Mouse (Mus musculus) cerebellum, postnatal 25 days (tissue): ENCODE measurements at regions not wholly inside any gene's neighbourhood (a gene's known extent, or its start where the extent isn't known, plus 50 kb on each side); places are given as distances from the start of the nearest gene placed in this dataset.

Experiments used
- DNase-seq, 2 experiments: peaks; one replicate each; pipeline ENCODE4 v3.0.0; 2021; ENCODE audit warnings: mixed read lengths in 2 of 2

GRCm38 (mm10) chr2:72839673-72840072 lies 140.6 kb downstream of the Sp3 start:
- DNase-seq, result no peak

- no peak for DNase-seq
Observed at GRCm38 (mm10) chr2:72841367-72841766, 138.9 kb downstream of the Sp3 start.

DNA sequence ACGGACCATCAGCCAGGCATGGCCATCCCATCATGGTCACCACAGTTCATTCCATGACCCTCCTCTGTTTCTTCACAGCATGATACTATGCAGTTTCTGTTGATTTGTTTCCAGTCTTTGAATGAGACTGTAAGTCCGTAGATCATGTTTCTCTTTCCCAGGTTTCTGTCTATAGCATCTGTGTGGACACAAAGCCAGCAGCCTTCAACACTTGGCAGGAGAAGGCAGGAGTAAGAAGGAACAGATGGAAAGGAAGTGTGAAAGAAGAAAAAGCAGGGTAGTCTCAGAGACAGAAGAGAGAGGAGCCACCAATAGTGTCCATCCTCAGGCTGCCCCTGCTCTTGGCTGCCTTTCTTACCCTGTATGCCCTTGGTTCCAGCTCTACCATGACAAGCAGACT lies 136.6 kb downstream of the Sp3 start:
- DNase-seq, result no peak

GRCm38 (mm10) chr2:72849441-72850192 lies 130.6 kb downstream of the Sp3 start:
- DNase-seq, result no peak

DNA sequence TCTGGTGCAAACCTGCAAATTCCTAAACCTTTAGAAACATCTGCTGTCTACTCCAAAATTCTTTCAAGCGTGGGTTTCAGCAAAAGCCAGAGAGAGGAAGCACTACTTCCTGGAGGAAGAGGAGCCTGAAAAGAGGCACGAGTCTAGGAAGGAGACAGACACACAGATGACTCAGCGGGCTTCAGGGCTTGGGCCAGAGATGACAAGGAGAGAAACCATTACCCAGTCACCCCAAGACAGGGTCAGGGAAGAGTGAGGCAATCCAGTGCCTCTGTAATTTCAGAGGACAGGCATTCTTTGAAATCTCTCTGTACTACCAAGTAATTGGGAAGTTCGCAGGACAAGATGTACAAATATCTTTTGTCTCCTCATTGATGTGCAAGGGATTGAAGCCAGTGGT lies 127.7 kb downstream of the Sp3 start:
- no peak for DNase-seq

GRCm38 (mm10) chr2:72855276-72855970 lies 124.8 kb downstream of the Sp3 start:
- DNase-seq, result peak in 1 of 2 experiments; percentile 10

GRCm38 (mm10) chr2:72855971-72856755 lies 124.1 kb downstream of the Sp3 start:
- DNase-seq, result no peak

- DNase-seq, result no peak
Observed at GRCm38 (mm10) chr2:72857377-72857776, 122.9 kb downstream of the Sp3 start.

GRCm38 (mm10) chr2:72865462-72866365 lies 114.5 kb downstream of the Sp3 start:
- DNase-seq, result no peak

GRCm38 (mm10) chr2:72866366-72866688 lies 113.9 kb downstream of the Sp3 start:
- no peak for DNase-seq

DNA sequence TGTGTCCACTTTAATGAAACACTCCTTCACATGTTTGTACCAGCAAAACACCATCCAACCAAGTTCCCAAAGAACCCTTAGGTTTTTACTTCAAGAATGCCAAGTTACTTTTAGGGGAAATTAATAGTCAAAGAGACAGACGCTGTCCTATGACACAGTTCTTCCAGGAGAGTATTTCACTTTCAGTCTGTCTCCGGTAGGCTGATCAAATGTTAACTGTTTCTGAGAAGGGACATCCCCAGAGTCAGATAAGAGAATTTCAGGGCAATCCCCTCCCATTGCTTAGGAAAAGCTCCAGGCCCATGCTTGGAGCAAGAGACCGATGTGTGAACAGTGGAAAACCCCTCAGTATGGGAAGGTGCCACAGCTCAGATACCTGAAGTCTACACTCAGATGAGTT lies 112.1 kb downstream of the Sp3 start:
- no peak for DNase-seq

GRCm38 (mm10) chr2:72871836-72872235 lies 108.4 kb downstream of the Sp3 start:
- DNase-seq, result peak in 1 of 2 experiments; percentile 23

DNA sequence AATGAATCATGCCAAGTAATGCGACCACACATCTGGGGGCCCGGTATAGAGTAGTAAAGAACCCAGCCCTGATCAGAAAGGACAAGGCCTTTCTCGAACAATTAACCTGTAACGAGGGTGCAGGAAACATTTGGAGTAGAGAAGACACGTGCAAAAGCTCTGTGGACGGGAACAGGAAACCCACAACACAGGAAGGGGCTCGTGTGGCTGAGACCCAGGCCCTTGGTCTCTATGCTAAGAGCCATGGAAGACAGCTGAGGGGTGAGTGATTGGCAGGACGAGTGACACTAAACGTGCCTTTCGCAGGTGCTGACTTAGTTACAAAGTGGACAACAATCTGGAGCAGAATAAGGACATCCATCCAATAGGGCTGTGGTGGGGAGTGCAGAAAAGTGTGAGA lies 106.3 kb downstream of the Sp3 start:
- DNase-seq, result no peak

DNA sequence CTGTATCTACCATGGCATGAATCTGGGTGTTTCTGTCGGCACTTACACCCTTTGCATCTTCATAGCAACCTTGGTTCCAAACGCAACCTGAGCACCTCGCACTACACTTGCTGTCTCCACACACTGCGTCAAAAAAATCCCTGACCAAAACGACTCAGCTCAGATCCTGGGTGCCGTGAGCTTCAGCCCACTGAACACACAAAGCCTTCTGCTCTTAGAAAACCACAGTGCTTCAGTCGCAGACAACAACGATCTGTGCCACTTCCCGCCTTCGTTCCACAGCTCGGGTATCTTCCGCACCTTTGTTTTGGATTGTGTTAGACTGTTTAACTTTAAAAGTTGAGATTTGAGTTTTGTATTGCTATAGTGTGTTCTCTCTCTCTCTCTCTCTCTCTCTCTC lies 105.7 kb downstream of the Sp3 start:
- DNase-seq, result no peak

- DNase-seq, result no peak
Observed at GRCm38 (mm10) chr2:72875677-72876076, 104.6 kb downstream of the Sp3 start.

DNA sequence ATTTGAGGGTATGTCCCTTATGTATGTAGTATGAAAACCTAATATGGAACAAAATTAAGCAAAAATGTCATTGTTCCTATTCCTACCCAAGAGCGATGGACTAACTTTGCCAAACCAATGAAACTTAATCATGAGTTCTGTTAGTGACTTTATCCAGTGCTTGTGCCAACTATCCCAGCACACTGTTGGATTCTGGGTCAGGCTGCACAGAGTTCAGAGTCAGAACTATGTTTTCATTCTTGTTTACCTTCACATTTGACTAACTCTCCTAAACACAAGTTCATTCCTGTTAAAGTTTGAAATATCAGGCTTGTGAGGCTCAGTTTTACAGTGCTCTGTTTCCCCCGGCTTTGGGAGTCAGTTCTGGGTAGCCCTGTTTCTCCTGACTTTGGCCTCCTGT lies 100.2 kb downstream of the Sp3 start:
- DNase-seq, result no peak

- no peak for DNase-seq
Observed at GRCm38 (mm10) chr2:72881554-72881953, 98.7 kb downstream of the Sp3 start.

DNA sequence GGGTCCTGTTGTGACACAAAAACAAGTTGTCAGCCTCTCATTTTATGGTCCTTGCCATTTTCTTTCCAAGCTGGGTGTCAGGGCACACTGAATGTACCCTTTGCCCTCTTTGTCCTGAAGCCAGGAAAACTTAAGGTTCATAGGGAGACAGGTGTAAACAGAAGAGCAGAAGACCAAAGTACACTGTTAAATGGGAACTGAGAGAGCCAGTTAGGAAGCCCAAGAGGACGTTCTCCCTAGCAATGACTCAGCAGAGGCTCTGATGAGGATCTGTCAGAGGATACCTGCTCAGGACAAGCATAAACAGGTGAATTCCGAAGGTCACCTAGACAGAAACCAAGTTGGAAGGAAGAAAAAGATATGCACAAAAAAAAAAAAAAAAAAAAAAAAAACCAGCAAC lies 94.0 kb downstream of the Sp3 start:
- no peak for DNase-seq
